Mouse (Mus musculus) c-Kit-positive CD71-positive TER-119-negative erythroid progenitor cells, embryonic 14.5 days (primary cell): ENCODE results near the gene H2-DMb2.

Experiments used
- DNase-seq: peaks from one replicate; pipeline ENCODE4 v3.0.0-alpha.2; 2013; ENCODE audit warnings: low read depth

Gene H2-DMb2

DNA sequence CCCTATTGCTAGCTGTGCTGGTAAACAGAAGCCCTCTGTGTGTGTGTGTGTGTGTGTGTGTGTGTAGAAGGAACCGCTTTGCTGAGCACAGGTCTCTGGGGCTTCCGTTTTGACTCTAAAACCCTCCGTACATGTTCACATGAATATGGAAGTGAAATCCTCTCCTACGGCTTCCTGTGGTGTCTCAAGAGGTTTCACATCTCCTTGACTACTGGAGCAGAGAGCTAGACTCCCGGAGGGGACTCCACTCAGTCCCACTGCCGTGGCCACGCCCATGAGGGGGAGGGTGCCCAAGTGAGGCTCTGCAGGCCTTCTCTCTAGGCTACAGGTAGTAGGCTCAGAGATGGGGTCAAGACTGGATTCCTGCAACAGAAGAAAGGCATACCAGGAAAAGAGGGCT lies at the start of gene H2-DMb2:
Gene H2-DMb2 (plus strand): TSS at position 275 of the 400 bp plus-strand sequence.
- no peak for DNase-seq

DNA sequence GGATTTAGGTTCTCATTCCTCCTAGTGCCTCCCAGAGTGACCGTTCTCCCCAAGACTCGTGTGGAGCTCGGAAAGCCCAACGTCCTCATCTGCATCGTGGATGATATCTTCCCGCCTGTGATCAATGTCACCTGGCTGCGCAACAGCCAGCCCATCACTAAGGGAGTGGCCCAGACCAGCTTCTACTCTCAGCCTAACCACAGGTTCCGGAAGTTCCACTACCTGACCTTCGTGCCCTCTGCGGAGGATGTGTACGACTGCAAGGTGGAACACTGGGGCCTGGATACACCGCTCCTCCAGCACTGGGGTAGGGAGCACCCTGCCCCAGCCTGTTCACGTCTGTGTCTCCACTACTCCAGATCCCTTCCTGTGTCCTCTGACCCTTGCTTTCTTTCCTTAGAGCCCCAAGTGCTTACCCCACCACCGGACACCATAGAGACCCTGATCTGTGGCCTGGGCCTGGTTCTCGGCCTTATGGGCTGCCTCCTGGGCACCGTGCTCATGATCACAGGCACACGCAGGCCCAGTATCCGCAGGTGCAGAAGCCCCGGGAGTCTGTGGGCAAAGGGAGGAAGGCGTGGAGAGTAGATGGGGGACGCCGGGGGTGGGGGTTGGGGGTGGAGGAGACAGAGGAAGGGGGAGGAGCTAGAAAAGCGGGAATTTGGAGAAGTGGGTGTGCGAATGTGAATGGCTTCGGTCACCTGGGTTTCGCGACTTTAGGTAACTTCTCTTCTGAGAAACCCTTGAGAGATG lies 48.6 kb upstream of the H2-DMb2 start:
- DNase-seq: no peak

DNA sequence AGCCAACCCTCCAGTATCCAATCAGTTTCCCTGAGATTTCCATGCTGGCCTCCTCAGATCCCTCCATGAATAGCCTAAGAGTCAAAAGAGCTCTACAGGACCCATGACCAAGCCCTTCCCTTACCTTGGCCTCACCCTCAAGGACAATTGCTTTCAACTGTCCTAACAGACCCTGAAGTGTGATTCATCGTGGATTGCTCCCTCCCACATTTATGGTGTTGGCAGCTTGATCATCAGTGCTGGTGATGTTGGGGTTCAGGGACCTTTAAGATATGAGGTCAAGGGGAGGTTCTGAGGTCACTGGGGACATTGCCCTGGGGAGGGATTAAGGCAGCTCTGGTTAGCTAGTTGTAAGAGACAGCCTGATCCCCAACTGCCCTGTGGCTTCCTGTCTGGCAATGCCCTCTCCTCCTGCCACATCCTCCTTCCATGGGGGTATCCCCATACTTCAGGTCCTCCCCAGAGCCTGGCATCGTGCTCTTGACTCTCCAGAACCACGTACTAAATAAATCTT lies 46.6 kb upstream of the H2-DMb2 start:
- no peak for DNase-seq

DNA sequence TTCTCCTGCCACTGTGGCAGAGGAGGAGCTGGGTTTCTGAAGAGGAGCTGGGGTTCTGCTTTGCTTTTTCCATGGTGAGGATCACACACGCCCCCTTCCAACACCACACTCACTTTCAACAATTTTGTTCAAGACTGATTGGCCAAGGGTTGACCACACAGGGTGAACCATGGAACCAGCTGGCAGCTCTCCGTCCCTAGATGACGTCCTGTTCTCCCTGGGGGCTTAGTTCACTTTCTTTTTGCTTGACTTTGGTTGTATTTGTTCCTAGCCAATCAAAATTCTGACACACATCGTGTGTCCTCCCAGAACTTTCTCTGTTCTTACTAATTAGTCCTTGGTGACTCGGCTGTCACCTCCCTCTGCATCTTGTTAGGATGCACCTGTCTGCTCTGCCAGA lies 45.8 kb upstream of the H2-DMb2 start:
- no peak for DNase-seq

DNA sequence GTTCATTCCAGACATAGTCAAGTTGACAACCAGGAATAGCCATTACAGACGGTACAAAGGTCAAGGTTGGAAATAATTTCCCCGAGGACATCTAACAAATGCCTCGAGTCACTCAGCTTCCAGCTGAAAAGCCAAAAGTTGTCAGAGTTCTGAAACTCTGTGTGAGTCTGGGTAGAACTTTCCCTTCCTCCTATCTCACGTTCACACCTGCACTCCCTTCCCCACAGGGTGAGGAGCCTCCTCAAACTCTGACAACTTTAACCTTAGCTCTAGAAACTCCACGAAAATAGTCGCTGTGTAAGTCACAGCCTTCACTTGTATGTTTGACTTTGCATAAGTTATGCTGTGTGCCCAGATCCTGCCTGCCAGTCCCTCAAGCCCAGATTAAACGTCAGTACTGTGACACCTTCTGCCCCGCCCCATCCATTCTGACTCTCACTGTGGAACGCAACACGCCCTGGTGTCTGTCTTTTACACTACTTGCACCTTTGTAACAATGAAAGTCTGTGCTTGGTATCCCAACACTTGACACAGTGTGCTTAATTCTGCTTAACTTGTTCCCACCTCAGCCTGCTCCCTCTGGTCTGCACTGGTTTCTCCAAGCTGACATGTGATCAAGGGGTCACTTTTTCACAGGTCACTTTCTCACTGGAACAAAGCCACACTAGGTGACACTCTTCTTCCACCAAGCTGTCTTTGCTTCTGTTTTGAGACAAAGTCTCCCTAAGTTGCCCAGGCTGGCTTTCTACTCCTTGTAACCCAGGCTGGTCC lies 44.2 kb upstream of the H2-DMb2 start:
- no peak for DNase-seq

DNA sequence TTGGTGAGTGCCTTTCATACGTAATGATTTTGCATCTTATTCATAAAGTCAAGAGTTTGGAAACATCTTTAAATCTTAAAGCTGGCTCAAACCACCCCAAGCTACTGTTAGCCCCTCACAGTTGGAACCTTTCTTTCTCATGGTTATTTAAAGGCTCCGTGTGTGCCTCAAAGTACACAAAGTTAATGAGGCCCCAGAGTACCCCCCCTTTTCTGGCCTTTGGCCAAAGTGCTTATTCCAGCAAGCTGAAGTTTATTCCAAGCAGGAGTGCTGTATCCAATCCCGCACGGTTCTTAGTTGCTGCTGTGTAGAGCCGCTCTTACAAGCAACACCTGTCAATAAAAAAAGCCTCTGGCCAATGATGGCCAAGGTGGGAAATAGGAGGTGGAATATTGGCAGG lies 43.6 kb upstream of the H2-DMb2 start:
- DNase-seq: no peak

DNA sequence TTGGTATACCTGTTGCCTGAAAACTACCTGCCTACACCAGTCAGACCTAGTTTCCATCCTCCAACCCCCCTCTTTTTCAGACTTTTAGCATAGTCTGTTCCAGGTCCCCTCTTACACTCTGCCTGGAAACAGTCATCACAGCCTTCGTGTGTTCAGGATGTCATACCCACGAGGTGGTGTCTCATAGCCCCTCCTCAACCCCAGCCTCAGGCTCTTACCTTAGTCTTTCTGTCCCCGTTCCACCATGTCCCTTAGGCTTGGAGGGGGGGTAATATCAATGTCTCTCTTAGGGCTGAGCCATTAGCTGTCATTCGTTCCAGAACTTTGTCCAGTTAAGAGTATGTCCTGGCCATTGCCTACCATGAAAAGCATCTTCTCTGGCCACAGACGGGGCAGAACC lies 41.9 kb upstream of the H2-DMb2 start:
- DNase-seq: no peak

DNA sequence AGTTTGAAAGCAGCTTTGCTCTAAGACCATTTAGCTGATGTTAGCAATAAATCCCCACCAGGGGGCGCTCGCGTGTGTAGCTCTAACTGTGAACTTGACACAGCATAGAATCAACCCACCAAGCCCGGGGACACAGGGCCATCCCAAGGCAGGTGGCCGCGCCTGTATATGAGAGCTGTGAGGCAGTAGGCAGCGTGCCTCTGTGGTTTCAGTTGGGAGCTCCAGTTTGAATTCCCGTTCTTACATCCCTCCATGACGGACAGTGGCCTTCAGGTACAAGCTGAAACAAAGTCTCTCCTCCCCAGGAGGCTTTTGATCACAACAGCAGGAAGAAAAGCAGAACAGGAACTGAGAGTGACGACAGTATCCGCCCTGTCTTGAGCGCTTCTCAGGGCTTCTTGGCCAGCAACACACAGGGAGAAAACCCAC lies 41.5 kb upstream of the H2-DMb2 start:
- peak; percentile 90 for DNase-seq

DNA sequence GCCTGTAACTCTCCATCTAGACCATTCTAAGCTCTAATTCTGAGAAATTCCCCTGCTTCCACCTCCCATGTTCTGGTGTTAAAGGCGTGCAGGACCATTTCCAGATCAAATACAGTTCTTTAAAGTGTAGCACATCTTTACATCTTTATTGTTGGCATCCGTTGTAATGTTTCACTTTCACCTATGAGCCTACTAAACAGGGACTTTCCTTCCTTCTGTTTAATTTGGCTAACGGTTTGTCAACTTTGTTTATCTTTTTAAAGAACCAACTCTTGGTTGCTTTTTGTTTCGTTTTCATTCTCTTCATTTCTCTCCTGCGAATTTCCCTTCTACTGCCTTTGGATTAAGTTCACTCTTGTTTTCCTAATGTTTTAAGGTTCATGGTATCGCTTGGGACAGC lies 40.3 kb upstream of the H2-DMb2 start:
- no peak for DNase-seq

DNA sequence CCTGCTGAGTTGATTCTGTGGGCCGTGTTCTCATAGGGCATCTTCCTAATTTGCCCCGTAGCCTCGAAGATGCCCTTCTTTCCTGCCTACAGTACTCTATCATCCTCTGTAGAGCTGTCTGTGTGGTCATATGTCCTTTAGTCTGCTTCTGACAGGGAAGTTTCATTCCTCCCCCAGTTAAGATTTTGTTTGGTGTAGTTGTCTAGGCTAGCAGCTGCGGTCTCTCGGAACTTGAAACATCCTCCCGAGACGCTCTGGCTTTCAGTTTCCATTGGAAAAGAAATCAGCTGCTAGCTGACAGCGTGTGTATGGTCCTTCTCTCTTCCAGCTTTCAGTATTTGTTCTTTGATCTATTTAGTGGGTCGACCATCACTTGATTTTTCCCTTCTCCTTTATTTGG lies 38.3 kb upstream of the H2-DMb2 start:
- DNase-seq: no peak

DNA sequence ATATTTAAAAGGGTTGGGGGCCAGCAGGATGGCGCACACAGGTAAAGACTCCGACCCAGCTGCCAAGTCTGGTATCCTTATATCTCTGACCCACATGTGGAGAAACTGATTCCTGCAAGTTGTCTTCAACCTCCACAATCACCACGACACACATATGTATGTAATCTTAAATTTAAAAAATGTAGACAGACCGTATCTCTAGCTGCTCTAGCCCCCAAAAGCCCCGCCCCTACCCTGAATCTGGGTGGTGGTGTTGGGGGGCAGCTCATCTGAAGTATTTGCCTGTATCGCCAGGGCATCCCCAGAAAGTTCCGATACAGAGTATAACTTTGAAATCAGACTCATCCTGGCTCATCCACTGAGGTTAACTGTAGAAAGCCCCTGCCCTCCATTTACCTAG lies 36.6 kb upstream of the H2-DMb2 start:
- DNase-seq: no peak

DNA sequence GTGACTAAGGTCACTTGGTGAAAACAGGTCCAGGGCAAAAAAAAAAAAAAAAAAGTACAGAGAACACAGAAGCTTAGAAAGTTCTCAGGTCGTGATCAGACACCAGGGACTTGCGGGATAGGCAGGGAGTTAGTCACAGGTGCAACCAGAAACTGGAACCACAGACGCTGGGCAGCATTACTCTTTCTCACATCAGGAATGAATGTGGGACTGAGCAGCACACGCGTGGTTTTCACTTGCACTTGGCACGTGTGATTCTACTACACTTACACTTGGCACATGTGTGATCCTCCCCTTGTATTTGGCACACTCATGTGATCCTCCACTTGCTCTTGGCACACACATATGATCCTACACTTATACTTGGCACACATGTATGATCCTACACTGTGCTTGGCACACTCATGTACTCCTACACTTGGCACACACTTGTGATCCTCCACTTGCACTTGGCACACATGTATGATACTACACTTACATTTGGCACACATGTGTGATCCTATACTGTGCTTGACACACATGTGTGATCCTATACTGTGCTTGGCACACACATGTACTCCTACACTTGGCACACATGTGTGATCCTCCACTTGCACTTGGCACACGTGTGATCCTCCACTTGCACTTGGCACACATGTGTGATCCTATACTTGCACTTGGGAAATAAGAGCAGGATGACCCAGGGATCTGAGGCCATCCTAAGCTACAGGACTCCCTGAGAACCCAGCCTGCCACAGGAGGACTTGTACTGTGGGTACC lies 35.8 kb upstream of the H2-DMb2 start:
- DNase-seq: no peak

DNA sequence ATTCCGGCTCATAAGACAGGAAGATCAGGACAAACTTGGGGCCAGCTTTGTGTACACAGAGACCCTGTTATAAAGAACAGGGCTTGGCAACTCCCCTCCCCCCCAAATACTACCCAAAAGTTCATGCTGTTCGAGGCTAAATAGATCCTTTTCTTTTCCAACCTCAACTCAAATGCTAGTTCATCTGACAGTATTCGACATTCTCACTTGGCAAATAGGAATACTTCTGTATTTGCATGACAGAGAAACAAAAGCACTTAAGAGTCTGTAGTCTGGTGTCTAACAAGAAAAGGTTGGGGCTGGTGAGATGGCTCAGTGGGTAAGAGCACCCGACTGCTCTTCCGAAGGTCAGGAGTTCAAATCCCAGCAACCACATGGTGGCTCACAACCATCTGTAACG lies 34.6 kb upstream of the H2-DMb2 start:
- DNase-seq: no peak

DNA sequence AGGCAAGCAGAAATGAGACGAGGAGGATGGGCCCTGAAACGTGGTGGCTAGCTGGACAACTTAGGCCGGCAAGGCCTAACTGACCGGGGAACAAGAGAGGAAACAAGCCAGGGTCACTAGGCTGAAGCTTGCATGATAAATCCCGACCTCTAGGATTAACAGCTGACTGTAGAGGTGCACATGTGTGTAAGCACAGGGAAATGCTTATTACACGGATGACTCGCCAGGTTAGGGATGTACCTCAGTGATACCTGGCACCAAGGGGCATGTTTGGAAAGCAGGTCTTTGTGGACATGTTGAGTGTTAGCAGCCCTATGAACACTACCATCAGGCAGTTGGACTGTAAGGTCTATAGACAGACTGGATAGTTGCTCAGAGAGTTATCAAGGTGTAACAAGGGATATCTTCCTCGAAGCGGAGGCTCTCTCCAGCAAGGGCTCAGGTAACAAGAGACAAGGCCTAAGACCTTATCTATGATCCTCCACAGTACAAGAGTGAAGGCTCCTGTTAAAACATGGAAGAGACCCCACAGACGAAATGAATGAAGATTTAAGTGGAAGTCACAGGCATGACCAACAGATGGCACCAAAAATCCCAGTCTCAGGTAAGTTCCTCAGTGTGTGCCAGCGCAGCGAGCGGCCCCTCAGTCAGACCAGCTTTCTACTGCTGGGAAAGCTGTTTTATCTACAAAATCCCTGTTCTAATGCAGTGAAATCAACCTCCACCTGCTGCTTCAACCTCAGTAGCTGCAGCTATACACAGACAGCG lies 33.9 kb upstream of the H2-DMb2 start:
- DNase-seq: no peak

DNA sequence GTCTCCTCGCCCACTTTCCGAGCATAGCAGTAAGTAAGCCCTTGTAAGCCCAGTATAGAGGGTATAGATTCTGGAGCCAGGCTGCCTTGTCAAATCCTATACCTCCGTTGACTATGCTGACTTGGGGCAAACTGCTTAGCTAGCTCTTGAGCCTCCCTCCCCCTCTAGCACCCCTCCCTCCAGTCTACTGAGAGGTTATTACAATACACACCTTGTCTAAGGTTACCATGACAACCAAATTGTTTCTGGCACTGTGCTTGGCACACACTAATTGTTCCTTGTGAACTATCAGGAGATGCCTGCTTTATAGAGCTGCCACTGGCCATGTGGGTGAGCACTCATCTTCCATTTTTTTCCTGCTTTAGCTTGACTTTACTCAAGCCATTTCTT lies 33.3 kb upstream of the H2-DMb2 start:
- DNase-seq: no peak

DNA sequence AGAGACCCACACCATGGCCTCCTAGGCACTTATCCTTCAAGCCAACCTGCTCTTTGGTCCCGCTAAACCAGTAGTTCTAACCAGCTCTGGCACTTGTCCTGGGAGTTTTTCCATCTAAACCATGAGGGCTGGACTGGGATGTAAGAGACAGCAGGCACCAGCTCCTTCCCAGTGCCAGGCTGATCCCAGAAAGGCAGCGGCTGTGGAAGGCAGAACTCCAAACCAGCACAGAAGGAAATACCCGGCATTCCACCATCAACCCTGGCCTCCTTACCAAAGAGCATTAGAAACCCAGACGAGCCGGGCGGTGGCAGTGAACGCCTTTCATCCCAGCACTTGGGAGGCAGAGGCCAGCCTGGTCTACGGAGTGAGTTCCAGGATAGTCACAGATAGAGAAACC lies 32.8 kb upstream of the H2-DMb2 start:
- no peak for DNase-seq

DNA sequence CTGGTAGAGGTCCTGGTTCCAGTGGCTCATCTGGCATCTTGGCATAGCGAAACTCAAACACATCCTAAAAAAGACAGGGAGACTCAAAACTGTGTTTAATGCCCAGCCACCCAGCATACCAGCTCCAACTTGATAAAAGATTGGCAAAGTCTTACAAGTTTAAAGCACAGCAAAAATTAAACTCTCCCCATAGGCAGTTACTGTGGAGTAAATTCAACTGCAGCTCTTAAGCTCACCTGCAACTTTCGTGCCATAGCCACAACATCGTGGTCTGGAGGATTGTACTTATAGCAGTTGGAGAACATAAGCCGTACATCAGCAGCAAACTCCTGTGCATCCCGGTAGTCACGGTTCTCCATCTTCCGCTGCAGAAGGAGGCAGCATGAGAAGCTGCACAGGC lies 29.0 kb upstream of the H2-DMb2 start:
- DNase-seq: no peak

DNA sequence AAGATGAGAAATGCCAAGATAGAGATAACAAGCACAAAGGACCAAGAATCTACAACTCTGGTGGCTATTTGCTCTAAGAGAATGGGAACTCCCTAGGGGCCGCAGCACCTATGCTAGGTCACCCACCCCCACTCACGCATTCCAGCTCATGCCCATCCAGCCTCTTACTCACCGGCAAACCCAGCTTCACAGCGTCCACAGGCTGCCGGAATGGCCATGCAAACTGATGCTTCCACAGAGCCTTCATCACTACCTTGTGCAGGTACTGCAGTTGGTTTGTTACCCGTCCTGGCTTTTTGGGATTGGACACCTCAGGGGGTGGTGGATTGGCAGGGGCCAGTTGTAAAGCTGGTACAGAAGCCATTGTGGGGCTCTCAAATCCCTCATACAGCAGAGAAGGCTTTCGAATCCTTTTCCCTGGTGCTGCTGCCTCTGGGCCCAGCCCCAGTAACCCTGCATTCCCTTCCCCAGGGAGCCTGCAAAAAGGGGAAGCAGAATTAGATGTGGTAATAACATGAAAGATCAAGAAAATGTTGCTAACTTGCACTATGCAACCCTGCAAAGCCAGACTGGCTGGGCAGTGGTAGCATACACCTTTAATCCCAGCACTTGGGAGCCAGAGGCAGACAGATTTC lies 26.3 kb upstream of the H2-DMb2 start:
- DNase-seq: no peak

DNA sequence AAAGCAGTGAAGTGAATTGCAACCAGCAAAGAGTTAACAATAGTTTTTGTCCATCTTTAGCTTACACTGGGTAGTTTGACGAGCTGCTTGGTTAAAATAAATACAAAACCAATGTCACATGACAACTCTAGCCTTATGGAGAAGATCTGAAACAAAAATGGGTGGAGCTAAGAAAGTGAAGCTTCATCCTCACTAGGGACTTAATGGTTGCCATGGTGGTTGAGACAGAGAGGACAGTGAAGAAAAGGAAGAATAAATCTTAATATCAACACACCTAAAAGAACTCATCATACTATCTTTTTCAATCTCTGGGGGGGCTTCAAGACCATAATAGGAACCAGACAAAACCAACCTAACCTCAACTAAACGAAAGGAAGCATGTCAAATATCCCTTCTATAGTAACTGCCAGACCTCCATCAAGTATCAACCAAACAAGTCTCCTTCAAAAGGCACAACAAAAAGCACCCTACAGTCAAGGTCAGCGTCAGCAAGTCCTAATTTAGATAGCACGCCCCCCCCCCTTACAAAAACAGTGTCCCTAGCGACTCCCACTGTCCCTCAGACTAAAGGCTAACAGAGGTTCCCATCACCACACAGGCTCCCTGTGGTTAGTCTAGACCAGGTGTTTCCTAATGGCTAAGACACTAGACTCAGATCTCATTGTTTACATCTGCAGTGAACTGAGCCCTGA lies 25.5 kb upstream of the H2-DMb2 start:
- DNase-seq: no peak

DNA sequence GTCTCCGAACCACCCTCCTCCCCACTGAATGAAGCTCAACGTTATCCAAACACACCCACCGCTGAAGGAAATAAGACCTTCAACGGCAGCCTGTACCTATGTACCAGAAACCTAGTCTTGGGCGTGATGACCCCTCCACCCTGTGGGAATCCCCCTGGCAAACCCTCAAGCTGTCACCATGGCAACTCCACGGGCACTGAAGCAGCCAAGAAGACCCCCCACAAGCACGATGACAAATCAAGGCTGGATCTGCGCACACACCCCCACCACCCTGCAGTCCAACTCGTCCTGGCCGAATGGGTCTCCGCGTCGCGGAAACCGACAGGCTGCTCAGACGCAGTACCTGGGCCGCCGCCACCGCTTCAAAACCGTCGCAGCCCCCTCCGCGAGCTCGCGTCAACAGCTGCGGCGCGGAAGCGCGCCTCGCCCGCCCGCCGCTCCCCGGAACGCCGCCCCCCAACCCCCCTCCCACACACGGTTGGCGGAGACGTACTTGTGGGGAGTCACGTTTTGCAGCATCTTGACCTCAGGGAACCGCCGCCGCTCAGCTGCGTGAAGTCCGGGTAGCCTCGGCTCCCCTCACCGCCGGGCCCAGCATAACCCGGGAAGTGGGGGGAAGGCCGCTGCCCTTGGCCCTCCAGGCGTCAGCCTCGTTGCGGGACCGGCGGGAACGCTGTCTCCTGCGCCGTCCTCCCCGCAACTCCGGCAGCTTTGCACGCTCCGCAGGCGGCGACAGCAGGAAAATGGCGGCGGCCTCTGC lies 24.8 kb upstream of the H2-DMb2 start:
- no peak for DNase-seq
